Mouse (Mus musculus): ENCODE data around the gene Lonp2. TPM values are rescaled to one million over a fixed set of nuclear protein-coding genes. Genes with fewer than 3 reads are reported as not detected.

The Lonp2 gene
- polyA plus RNA-seq, 3 experiments from 2014 or later: 68.5 to 84.9 (median 70.1) TPM

GRCm38 (mm10) chr8:86718332-86718994 lies 94.6 kb downstream of the Lonp2 start:
- ATAC-seq: no peak

- ATAC-seq: peak; percentile 57
Measured at GRCm38 (mm10) chr8:86719368-86719767, 95.5 kb downstream of the Lonp2 start.

- ATAC-seq: no peak
Measured at GRCm38 (mm10) chr8:86720756-86721459, 97.1 kb downstream of the Lonp2 start.

GRCm38 (mm10) chr8:86721490-86721889 lies 97.6 kb downstream of the Lonp2 start:
- ATAC-seq: no peak

GRCm38 (mm10) chr8:86726959-86727358 lies 103.1 kb downstream of the Lonp2 start:
- ATAC-seq: no peak

- no peak for ATAC-seq
Measured at GRCm38 (mm10) chr8:86728224-86728950, 104.5 kb downstream of the Lonp2 start.

- no peak for ATAC-seq
Measured at GRCm38 (mm10) chr8:86730303-86730702, 106.5 kb downstream of the Lonp2 start.

- no peak for ATAC-seq
Measured at GRCm38 (mm10) chr8:86730860-86731259, 107.0 kb downstream of the Lonp2 start.

- ATAC-seq: no peak
Measured at GRCm38 (mm10) chr8:86734171-86734570, 110.3 kb downstream of the Lonp2 start.

- no peak for ATAC-seq
Measured at GRCm38 (mm10) chr8:86734954-86735353, 111.1 kb downstream of the Lonp2 start.

- ATAC-seq: peak; percentile 75
Measured at GRCm38 (mm10) chr8:86735446-86736111, 111.7 kb downstream of the Lonp2 start.

- ATAC-seq: no peak
Measured at GRCm38 (mm10) chr8:86740899-86741298, 117.1 kb downstream of the Lonp2 start.

- no peak for ATAC-seq
Measured at GRCm38 (mm10) chr8:86741627-86742026, 117.8 kb downstream of the Lonp2 start.

GRCm38 (mm10) chr8:86742605-86743345 lies 118.9 kb downstream of the Lonp2 start:
- no peak for ATAC-seq

- no peak for ATAC-seq
Measured at GRCm38 (mm10) chr8:86744313-86745220, 120.7 kb downstream of the Lonp2 start.

GRCm38 (mm10) chr8:86745221-86745934 lies 121.5 kb downstream of the Lonp2 start, which contains the start of the genes Gm10638 and Siah1a:
TSS of gene Gm10638 (plus strand) at chr8:86745699.
TSS of gene Siah1a (minus strand) at chr8:86745934.
- peak; percentile 33 for ATAC-seq

- ATAC-seq: peak; percentile 75
Measured at GRCm38 (mm10) chr8:86745935-86746441, 122.1 kb downstream of the Lonp2 start.

- peak; percentile 36 for ATAC-seq
Measured at GRCm38 (mm10) chr8:86746511-86746910, 122.7 kb downstream of the Lonp2 start.

GRCm38 (mm10) chr8:86749842-86750241 lies 126.0 kb downstream of the Lonp2 start:
- no peak for ATAC-seq
